Mouse (Mus musculus): Measurements from ENCODE around the gene Usp2.

- TF ChIP-seq ZMIZ1 (IDR thresholded peaks at IDR 0.05; ENCODE audit: low read depth, low read length) (no peak), MAZ (IDR thresholded peaks at IDR 0.05; ENCODE audit: low read depth, low read length) (no peak)
These were observed 29.7 kb downstream of the Usp2 start for GRCm38 (mm10) chr9:44096536-44096935.

Data from MEL (cell line).